Mouse (Mus musculus) midbrain, postnatal 0 days (tissue): ENCODE data around the gene Asna1. TPM values are rescaled to one million over a fixed set of nuclear protein-coding genes. Genes with fewer than 3 reads are reported as not detected.

Experiments
- ATAC-seq: fragments of 200-750 bp; cut with Nextera tagmentation; 2 replicates; pipeline ENCODE4 v1.8.0; 2017; ENCODE audit warnings: moderate number of reproducible peaks, mild to moderate bottlenecking, moderate TSS enrichment, moderate library complexity; ENCODE audit not compliant: low FRiP score
- DNase-seq: peaks from one replicate; pipeline ENCODE4 v3.0.0-alpha.2; 2015; ENCODE audit warnings: low spot score
- H3K27ac ChIP-seq: fragments of 300-500 bp; sonication (generic); 2 replicates; pipeline ENCODE4 v1.5.1; 2014; ENCODE audit warnings: low read depth, mild to moderate bottlenecking, low read length, mixed read lengths
- H3K27me3 ChIP-seq: fragments of 300-500 bp; sonication (generic); 2 replicates; pipeline ENCODE4 v1.6.1; 2014; ENCODE audit warnings: low read length, control low read depth, mixed read lengths; ENCODE audit not compliant: insufficient read depth
- H3K36me3 ChIP-seq: fragments of 300-500 bp; sonication (generic); 2 replicates; pipeline ENCODE4 v1.6.1; 2014; ENCODE audit warnings: low read length, control low read depth, mixed read lengths; ENCODE audit not compliant: insufficient read depth
- H3K4me1 ChIP-seq: fragments of 300-500 bp; sonication (generic); 2 replicates; pipeline ENCODE4 v1.6.1; 2014; ENCODE audit warnings: mild to moderate bottlenecking, control low read depth, antibody characterized with exemption, low read length, mixed read lengths; ENCODE audit not compliant: insufficient read depth
- H3K4me2 ChIP-seq: fragments of 300-500 bp; sonication (generic); 2 replicates; pipeline ENCODE4 v1.6.1; 2014; ENCODE audit warnings: low read depth, mild to moderate bottlenecking, low read length, mixed read lengths; ENCODE audit not compliant: poor library complexity, severe bottlenecking
- H3K4me3 ChIP-seq: fragments of 300-500 bp; sonication (generic); 2 replicates; pipeline ENCODE4 v1.5.1; 2014; ENCODE audit warnings: low read depth, mild to moderate bottlenecking, low read length, moderate library complexity
- H3K9ac ChIP-seq: fragments of 300-500 bp; sonication (generic); replicated peaks from 2 replicates; pipeline ENCODE4 v1.6.1; 2014; ENCODE audit warnings: mild to moderate bottlenecking, low read length, moderate library complexity, mixed read lengths; ENCODE audit not compliant: poor library complexity, severe bottlenecking
- H3K9me3 ChIP-seq: fragments of 300-500 bp; sonication (generic); 2 replicates; pipeline ENCODE4 v1.6.1; 2016; ENCODE audit warnings: low read length, control low read depth
- CTCF ChIP-seq: IDR thresholded peaks from 2 replicates; pipeline ENCODE4 v1.5.1; 2016; ENCODE audit warnings: antibody characterized with exemption, mild to moderate bottlenecking
- WGBS: fragments of 180-500 bp; shearing (Covaris S2); extraction: QIAGEN DNeasy Blood & Tissue Kit; methylation state at CpG from one replicate; pipeline ENCODE4 v1.1.7; 2014; 5-methylcytosine and 5-hydroxymethylcytosine counted together
- polyA plus RNA-seq: library from polyadenylated mRNA; unstranded; fragments of >200 nt; fragmentation: Nextera tagmentation; extraction: Ambion mirVana; gene quantifications from 2 replicates; pipeline ENCODE4 v1.2.1, GENCODE M21; 2015
- total RNA-seq: library from RNA; depleted of rRNA; stranded (reverse); fragments of >200 nt; gene quantifications from 2 replicates; pipeline ENCODE4 v1.2.3, GENCODE M21; 2014

Asna1 gene
- total and polyA plus RNA-seq, 2 experiments from 2014 or later, result 137 to 172 TPM

GRCm38 (mm10) chr8:85036718-85037365 lies 11.8 kb upstream of the Asna1 start, which contains the start of gene Tnpo2:
Gene Tnpo2 (plus strand): TSS chr8:85036915.
- under 1% methylated on average over 59 of the region's 59 CpGs for WGBS
- Histone ChIP-seq H3K4me3 (peak within 1 kb of the TSS; percentile 88), H3K9me3 (no peaks in the 10 kb centered on the region), H3K4me2 (peak within 1 kb of the TSS; percentile 98), H3K9ac (peak within 1 kb of the TSS; percentile 95), H3K4me1 (peaks cover 5% of the 10 kb centered on the region; the same call in 1 of the 2 replicates), H3K27ac (peak within 1 kb of the TSS; percentile 96), H3K27me3 (no peaks in the 10 kb centered on the region), H3K36me3 (peaks cover 13% of the 10 kb centered on the region)
- DNase-seq (peak; percentile 99), ATAC-seq (peak; percentile 93)
- TF ChIP-seq CTCF, result no peak

GRCm38 (mm10) chr8:85036381-85036717 lies 11.3 kb upstream of the Asna1 start:
- TF ChIP-seq CTCF, result no peak
- peak; percentile 41; the same call in 1 of the 2 replicates for ATAC-seq
- Histone ChIP-seq H3K9ac (peak overlapping the region; percentile 95), H3K9me3 (no peaks in the 10 kb centered on the region), H3K4me3 (peak overlapping the region; percentile 88), H3K27me3 (no peaks in the 10 kb centered on the region), H3K27ac (peak overlapping the region; percentile 96), H3K4me2 (peak overlapping the region; percentile 80), H3K36me3 (peaks cover 17% of the 10 kb centered on the region), H3K4me1 (peaks cover 5% of the 10 kb centered on the region; the same call in 1 of the 2 replicates)
- 0% methylated on average over 9 of the region's 9 CpGs for WGBS
- DNase-seq, result no peak

- DNase-seq, result peak; percentile 9
- Histone ChIP-seq H3K4me3 (peak overlapping the region; percentile 88), H3K4me2 (peak overlapping the region; percentile 80), H3K9me3 (no peaks in the 10 kb centered on the region), H3K4me1 (peaks cover 5% of the 10 kb centered on the region; the same call in 1 of the 2 replicates), H3K27me3 (no peaks in the 10 kb centered on the region), H3K36me3 (peaks cover 16% of the 10 kb centered on the region), H3K9ac (peak overlapping the region; percentile 95), H3K27ac (peak overlapping the region; percentile 96)
- peak; percentile 6; the same call in 1 of the 2 replicates for ATAC-seq
- no peak for TF ChIP-seq CTCF
- 1% methylated on average over 15 of the region's 15 CpGs for WGBS
Observed at GRCm38 (mm10) chr8:85035728-85036310, 10.7 kb upstream of the Asna1 start.

- peak overlapping the region; percentile 88 for H3K4me3 ChIP-seq
- H3K27ac ChIP-seq, result no peak overlapping the region
- no peak for TF ChIP-seq CTCF
- ATAC-seq, result no peak
- H3K4me1 ChIP-seq, result peaks cover 5% of the 10 kb centered on the region; the same call in 1 of the 2 replicates
- 6% methylated on average over 12 of the region's 12 CpGs for WGBS
- H3K36me3 ChIP-seq, result peaks cover 16% of the 10 kb centered on the region
- DNase-seq, result no peak
- no peaks in the 10 kb centered on the region for H3K27me3 ChIP-seq
- peak overlapping the region; percentile 80 for H3K4me2 ChIP-seq
- no peaks in the 10 kb centered on the region for H3K9me3 ChIP-seq
- no peak overlapping the region for H3K9ac ChIP-seq
Observed at GRCm38 (mm10) chr8:85035165-85035727, 10.2 kb upstream of the Asna1 start.

- peak overlapping the region; percentile 88; the same call in 1 of the 2 replicates for H3K4me3 ChIP-seq
- H3K9me3 ChIP-seq, result no peaks in the 10 kb centered on the region
- DNase-seq, result peak; percentile 92
- no peak for TF ChIP-seq CTCF
- 12% methylated on average over 12 of the region's 13 CpGs for WGBS
- no peak overlapping the region for H3K27ac ChIP-seq
- no peaks in the 10 kb centered on the region for H3K27me3 ChIP-seq
- no peak for ATAC-seq
- peak overlapping the region; percentile 80 for H3K4me2 ChIP-seq
- H3K9ac ChIP-seq, result no peak overlapping the region
- peaks cover 5% of the 10 kb centered on the region; the same call in 1 of the 2 replicates for H3K4me1 ChIP-seq
- H3K36me3 ChIP-seq, result peaks cover 21% of the 10 kb centered on the region
Observed at GRCm38 (mm10) chr8:85034764-85035163, 9.7 kb upstream of the Asna1 start.

GRCm38 (mm10) chr8:85033867-85034266 lies 8.8 kb upstream of the Asna1 start:
- peaks cover 23% of the 10 kb centered on the region for H3K36me3 ChIP-seq
- no peaks in the 10 kb centered on the region for H3K27me3 ChIP-seq
- no peak overlapping the region for H3K27ac ChIP-seq
- no peak for ATAC-seq
- no peak for DNase-seq
- no peaks in the 10 kb centered on the region for H3K9me3 ChIP-seq
- WGBS, result 65% methylated on average over 1 of the region's 1 CpGs
- H3K4me2 ChIP-seq, result no peak overlapping the region
- H3K9ac ChIP-seq, result no peak overlapping the region
- peaks cover 5% of the 10 kb centered on the region; the same call in 1 of the 2 replicates for H3K4me1 ChIP-seq
- no peak overlapping the region for H3K4me3 ChIP-seq
- TF ChIP-seq CTCF, result no peak
